Mouse (Mus musculus): ENCODE measurements around the gene Rhov.

DNA sequence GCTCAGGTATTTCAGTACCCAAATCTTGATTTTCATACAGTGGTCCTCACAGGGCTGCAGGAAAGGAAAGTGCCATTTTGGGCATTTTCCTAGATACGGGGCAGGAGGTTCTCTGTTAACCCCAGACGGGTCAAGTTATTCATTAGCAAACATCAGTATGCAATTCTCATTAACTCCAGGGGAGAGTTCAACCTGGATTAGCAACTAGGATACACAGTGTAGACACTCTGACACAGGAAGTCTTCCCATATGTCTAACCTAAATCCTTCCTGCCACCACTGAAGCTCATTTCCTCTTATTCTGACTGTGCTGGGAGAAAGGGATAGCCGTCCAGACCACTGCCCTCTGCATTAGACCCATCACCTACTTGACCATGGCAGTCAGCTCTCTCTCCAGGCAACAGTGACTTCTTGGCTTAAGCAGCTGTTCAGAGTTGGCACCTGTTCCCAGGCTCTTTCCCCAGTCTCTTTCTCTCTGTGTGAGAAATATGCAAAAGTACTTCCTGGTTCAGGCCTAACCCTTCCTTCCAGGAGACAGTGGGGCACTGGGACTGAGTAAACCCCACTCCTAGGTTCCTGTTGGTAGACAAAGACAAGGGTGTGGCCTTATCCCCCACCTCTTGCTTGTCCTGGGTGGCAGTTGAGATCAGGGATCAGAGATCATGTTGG lies 47.1 kb upstream of the Rhov start:
- TF ChIP-seq POLR2A (IDR thresholded peaks at IDR 0.05; ENCODE audit: insufficient read depth, low read depth, low read length) (no peak), CTCF (IDR thresholded peaks at IDR 0.05; ENCODE audit: insufficient read depth, low read depth, low read length) (no peak)

All from olfactory bulb, adult 2 months (tissue).